Mouse (Mus musculus) neutrophil, adult 65 days (primary cell): ENCODE results near the gene Capn7. TPM values are rescaled to one million over a fixed set of nuclear protein-coding genes. Genes with fewer than 3 reads are reported as not detected.

Experiments used
- total RNA-seq: library from RNA; stranded (reverse); gene quantifications from 2 replicates; pipeline ENCODE4 v1.2.4, GENCODE M21; 2023

Capn7 gene
- total RNA-seq, result 23.6 and 31.5 TPM in 2 replicates

GRCm38 (mm10) chr14:31336369-31337155 lies at the start of gene Capn7:
TSS of gene Capn7 (plus strand) at chr14:31336638.

GRCm38 (mm10) chr14:31323849-31324792 lies 12.3 kb upstream of the Capn7 start, which contains the start of gene Dnah1:
TSS of gene Dnah1 (minus strand) at chr14:31323896.

Other genes starting within 250 kb of the Capn7 start
- gene Smim4, start 207.7 kb upstream of the Capn7 start, total RNA-seq, result 42.6 and 43.8 TPM in 2 replicates
- gene Nt5dc2, start 205.6 kb upstream of the Capn7 start, total RNA-seq, result 8.7 and 10.4 TPM in 2 replicates
- gene Stab1, start 168.0 kb upstream of the Capn7 start, total RNA-seq, result 5.0 and 10.1 TPM in 2 replicates
- gene Tnnc1, start 128.3 kb upstream of the Capn7 start, total RNA-seq, result 1.4 and 1.9 TPM in 2 replicates
- gene Nisch, start 119.7 kb upstream of the Capn7 start, total RNA-seq, result 266 and 358 TPM in 2 replicates
- 0.39 and 0.69 TPM in 2 replicates for gene Sema3g, start 118.8 kb upstream of the Capn7 start, total RNA-seq
- 4.2 and 5.3 TPM in 2 replicates for gene Phf7, start 85.3 kb upstream of the Capn7 start, total RNA-seq
- 80.9 and 101 TPM in 2 replicates for gene Bap1, start 85.2 kb upstream of the Capn7 start, total RNA-seq
- not detected in 2 replicates for gene Dnah1, start 12.7 kb upstream of the Capn7 start, total RNA-seq
- gene Sh3bp5, start 99.4 kb downstream of the Capn7 start, total RNA-seq, result 116 and 118 TPM in 2 replicates
- 50.2 and 62.8 TPM in 2 replicates for gene Eaf1, start 157.8 kb downstream of the Capn7 start, total RNA-seq
- 67.6 and 85.9 TPM in 2 replicates for gene Mettl6, start 158.4 kb downstream of the Capn7 start, total RNA-seq